Mouse (Mus musculus) heart, embryonic 13.5 days (tissue): ENCODE measurements around the gene Olfr1382. TPM values are rescaled to one million over a fixed set of nuclear protein-coding genes. Genes with fewer than 3 reads are reported as not detected.

Source experiments
- polyA plus RNA-seq: library from polyadenylated mRNA; unstranded; fragments of >200 nt; fragmentation: Nextera tagmentation; extraction: Ambion mirVana; gene quantifications from 2 replicates; pipeline ENCODE4 v1.2.1, GENCODE M21; 2015

Gene Olfr1382
- polyA plus RNA-seq, 1 experiment from 2014 or later, result not detected

Other genes starting within 250 kb of the Olfr1382 start
- gene Olfr1393, start 249.9 kb upstream of the Olfr1382 start, polyA plus RNA-seq, result 0.16 TPM in 1 of 2 replicates, not detected in the other
- not detected in 2 replicates for gene Olfr1392, start 243.0 kb upstream of the Olfr1382 start, polyA plus RNA-seq
- gene Olfr10, start 223.5 kb upstream of the Olfr1382 start, polyA plus RNA-seq, result not detected in 2 replicates
- not detected in 2 replicates for gene Olfr1391, start 205.5 kb upstream of the Olfr1382 start, polyA plus RNA-seq
- not detected in 2 replicates for gene Olfr1390, start 193.1 kb upstream of the Olfr1382 start, polyA plus RNA-seq
- not detected in 2 replicates for gene Olfr1389, start 105.2 kb upstream of the Olfr1382 start, polyA plus RNA-seq
- gene Olfr1388, start 91.6 kb upstream of the Olfr1382 start, polyA plus RNA-seq, result not detected in 2 replicates
- gene Olfr1387, start 72.9 kb upstream of the Olfr1382 start, polyA plus RNA-seq, result not detected in 2 replicates
- gene Olfr1386, start 63.2 kb upstream of the Olfr1382 start, polyA plus RNA-seq, result not detected in 2 replicates
- gene Olfr1385, start 39.2 kb upstream of the Olfr1382 start, polyA plus RNA-seq, result not detected in 2 replicates
- gene Olfr1384, start 21.5 kb upstream of the Olfr1382 start, polyA plus RNA-seq, result not detected in 2 replicates
- gene Olfr1383, start 8.6 kb upstream of the Olfr1382 start, polyA plus RNA-seq, result not detected in 2 replicates
- not detected in 2 replicates for gene Olfr1381, start 15.2 kb downstream of the Olfr1382 start, polyA plus RNA-seq
- not detected in 2 replicates for gene Olfr1380, start 28.6 kb downstream of the Olfr1382 start, polyA plus RNA-seq
- 7.4 and 8.3 TPM in 2 replicates for gene Flt4, start 81.0 kb downstream of the Olfr1382 start, polyA plus RNA-seq
- gene Scgb3a1, start 135.4 kb downstream of the Olfr1382 start, polyA plus RNA-seq, result 0.44 TPM in 1 of 2 replicates, not detected in the other
- 36.8 and 38.2 TPM in 2 replicates for gene Cnot6, start 184.5 kb downstream of the Olfr1382 start, polyA plus RNA-seq